Mouse (Mus musculus) midbrain, postnatal 0 days (tissue): Measurements from ENCODE around the gene Ankrd13b. TPM values are rescaled to one million over a fixed set of nuclear protein-coding genes. Genes with fewer than 3 reads are reported as not detected.

Experiments used
- ATAC-seq: fragments of 200-750 bp; cut with Nextera tagmentation; 2 replicates; pipeline ENCODE4 v1.8.0; 2017; ENCODE audit warnings: moderate number of reproducible peaks, mild to moderate bottlenecking, moderate TSS enrichment, moderate library complexity; ENCODE audit not compliant: low FRiP score
- DNase-seq: peaks from one replicate; pipeline ENCODE4 v3.0.0-alpha.2; 2015; ENCODE audit warnings: low spot score
- H3K27ac ChIP-seq: fragments of 300-500 bp; sonication (generic); 2 replicates; pipeline ENCODE4 v1.5.1; 2014; ENCODE audit warnings: low read depth, mild to moderate bottlenecking, low read length, mixed read lengths
- H3K27me3 ChIP-seq: fragments of 300-500 bp; sonication (generic); 2 replicates; pipeline ENCODE4 v1.6.1; 2014; ENCODE audit warnings: low read length, control low read depth, mixed read lengths; ENCODE audit not compliant: insufficient read depth
- H3K36me3 ChIP-seq: fragments of 300-500 bp; sonication (generic); 2 replicates; pipeline ENCODE4 v1.6.1; 2014; ENCODE audit warnings: low read length, control low read depth, mixed read lengths; ENCODE audit not compliant: insufficient read depth
- H3K4me1 ChIP-seq: fragments of 300-500 bp; sonication (generic); 2 replicates; pipeline ENCODE4 v1.6.1; 2014; ENCODE audit warnings: mild to moderate bottlenecking, control low read depth, antibody characterized with exemption, low read length, mixed read lengths; ENCODE audit not compliant: insufficient read depth
- H3K4me2 ChIP-seq: fragments of 300-500 bp; sonication (generic); 2 replicates; pipeline ENCODE4 v1.6.1; 2014; ENCODE audit warnings: low read depth, mild to moderate bottlenecking, low read length, mixed read lengths; ENCODE audit not compliant: poor library complexity, severe bottlenecking
- H3K4me3 ChIP-seq: fragments of 300-500 bp; sonication (generic); 2 replicates; pipeline ENCODE4 v1.5.1; 2014; ENCODE audit warnings: low read depth, mild to moderate bottlenecking, low read length, moderate library complexity
- H3K9ac ChIP-seq: fragments of 300-500 bp; sonication (generic); replicated peaks from 2 replicates; pipeline ENCODE4 v1.6.1; 2014; ENCODE audit warnings: mild to moderate bottlenecking, low read length, moderate library complexity, mixed read lengths; ENCODE audit not compliant: poor library complexity, severe bottlenecking
- H3K9me3 ChIP-seq: fragments of 300-500 bp; sonication (generic); 2 replicates; pipeline ENCODE4 v1.6.1; 2016; ENCODE audit warnings: low read length, control low read depth
- CTCF ChIP-seq: IDR thresholded peaks from 2 replicates; pipeline ENCODE4 v1.5.1; 2016; ENCODE audit warnings: antibody characterized with exemption, mild to moderate bottlenecking
- WGBS: fragments of 180-500 bp; shearing (Covaris S2); extraction: QIAGEN DNeasy Blood & Tissue Kit; methylation state at CpG from one replicate; pipeline ENCODE4 v1.1.7; 2014; 5-methylcytosine and 5-hydroxymethylcytosine counted together
- polyA plus RNA-seq: library from polyadenylated mRNA; unstranded; fragments of >200 nt; fragmentation: Nextera tagmentation; extraction: Ambion mirVana; gene quantifications from 2 replicates; pipeline ENCODE4 v1.2.1, GENCODE M21; 2015
- total RNA-seq: library from RNA; depleted of rRNA; stranded (reverse); fragments of >200 nt; gene quantifications from 2 replicates; pipeline ENCODE4 v1.2.3, GENCODE M21; 2014

Ankrd13b gene
- total and polyA plus RNA-seq, 2 experiments from 2014 or later, result 43.6 to 75.5 TPM

GRCm38 (mm10) chr11:77442186-77443170, 47.0 kb downstream of the Ankrd13b start:
- WGBS, result 80% methylated on average over 7 of the region's 7 CpGs
- Histone ChIP-seq H3K9ac (no peak overlapping the region), H3K4me2 (no peak overlapping the region), H3K4me3 (no peak overlapping the region), H3K27me3 (no peaks in the 10 kb centered on the region), H3K27ac (no peak overlapping the region), H3K4me1 (no peaks in the 10 kb centered on the region), H3K36me3 (peaks cover 30% of the 10 kb centered on the region; the same call in 1 of the 2 replicates), H3K9me3 (no peaks in the 10 kb centered on the region)
- ATAC-seq (no peak), DNase-seq (no peak)
- TF ChIP-seq CTCF, result no peak

- Histone ChIP-seq H3K4me2 (no peak overlapping the region), H3K9ac (no peak overlapping the region), H3K4me1 (no peaks in the 10 kb centered on the region), H3K9me3 (no peaks in the 10 kb centered on the region), H3K36me3 (peaks cover 30% of the 10 kb centered on the region; the same call in 1 of the 2 replicates), H3K27ac (no peak overlapping the region), H3K27me3 (no peaks in the 10 kb centered on the region), H3K4me3 (no peak overlapping the region)
- no peak for DNase-seq
- 88% methylated on average over 8 of the region's 8 CpGs for WGBS
- ATAC-seq, result no peak
- TF ChIP-seq CTCF, result no peak
These were observed 48.5 kb downstream of the Ankrd13b start for GRCm38 (mm10) chr11:77441020-77441419.

GRCm38 (mm10) chr11:77440081-77440480, 49.4 kb downstream of the Ankrd13b start:
- Histone ChIP-seq H3K27me3 (no peaks in the 10 kb centered on the region), H3K27ac (no peak overlapping the region), H3K4me2 (no peak overlapping the region), H3K9me3 (no peaks in the 10 kb centered on the region), H3K4me3 (no peak overlapping the region), H3K4me1 (no peaks in the 10 kb centered on the region), H3K9ac (no peak overlapping the region), H3K36me3 (peaks cover 30% of the 10 kb centered on the region; the same call in 1 of the 2 replicates)
- 85% methylated on average over 9 of the region's 9 CpGs for WGBS
- ATAC-seq (no peak), DNase-seq (no peak)
- TF ChIP-seq CTCF, result no peak

- WGBS, result 94% methylated on average over 2 of the region's 2 CpGs
- no peaks in the 10 kb centered on the region for H3K27me3 ChIP-seq
- no peak overlapping the region for H3K9ac ChIP-seq
- H3K4me1 ChIP-seq, result no peaks in the 10 kb centered on the region
- DNase-seq (no peak), ATAC-seq (no peak)
- peaks cover 23% of the 10 kb centered on the region; the same call in 1 of the 2 replicates for H3K36me3 ChIP-seq
- no peaks in the 10 kb centered on the region for H3K9me3 ChIP-seq
- H3K27ac ChIP-seq, result no peak overlapping the region
- no peak overlapping the region for H3K4me3 ChIP-seq
- no peak for TF ChIP-seq CTCF
- no peak overlapping the region for H3K4me2 ChIP-seq
These were observed 52.5 kb downstream of the Ankrd13b start for GRCm38 (mm10) chr11:77437026-77437425.

GRCm38 (mm10) chr11:77428446-77428845, 61.0 kb downstream of the Ankrd13b start:
- 90% methylated on average over 1 of the region's 1 CpGs for WGBS
- H3K36me3 ChIP-seq, result peaks cover 10% of the 10 kb centered on the region
- DNase-seq, result no peak
- no peak overlapping the region for H3K4me2 ChIP-seq
- H3K4me1 ChIP-seq, result no peaks in the 10 kb centered on the region
- no peak overlapping the region for H3K4me3 ChIP-seq
- no peak for TF ChIP-seq CTCF
- no peaks in the 10 kb centered on the region for H3K9me3 ChIP-seq
- H3K9ac ChIP-seq, result no peak overlapping the region
- ATAC-seq, result no peak
- H3K27me3 ChIP-seq, result no peaks in the 10 kb centered on the region
- no peak overlapping the region for H3K27ac ChIP-seq
